Comparison of ENCODE assay signal across 13 mouse cellular contexts in the genomic region with DNA sequence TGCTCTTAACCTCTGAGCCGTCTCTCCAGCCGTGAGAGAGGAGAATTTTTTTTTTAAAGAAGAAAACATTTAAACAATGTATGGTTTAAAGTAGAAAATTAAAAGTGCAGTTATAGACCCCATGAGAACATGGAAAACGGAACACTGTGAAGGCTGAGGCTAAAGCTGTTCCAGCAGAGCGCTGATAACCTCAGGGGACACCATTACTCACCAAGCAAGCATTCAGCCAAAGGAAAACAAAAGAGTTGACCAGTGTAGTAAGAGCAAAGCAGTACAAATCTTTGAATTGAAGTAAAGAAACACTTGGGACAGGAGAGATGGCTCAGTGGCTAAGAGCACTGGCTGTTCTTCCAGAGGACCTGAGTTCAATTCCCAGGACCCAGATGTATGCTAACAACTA. TPM values are rescaled to one million over a fixed set of nuclear protein-coding genes. Genes with fewer than 3 reads are reported as not detected.
DNase-seq lines count a peak whose midpoint lies in the region; ATAC-seq and TF ChIP-seq lines count a peak whose summit lies in the region.
"Had no signal": no experiment of that assay in that cellular context is flagged by ENCODE, and none has a peak within 500 bp of the region (broad histone marks: within the 10 kb centered on the region; RNA-seq: fewer than 3 reads in every experiment).

No protein-coding gene starts in this region.

- WGBS in kidney, embryonic 15.5 days = 38% methylated on average over 4 of the region's 4 CpGs
- WGBS in intestine, embryonic 16.5 days = 43% methylated on average over 4 of the region's 4 CpGs

- ATAC-seq in kidney, embryonic 15.5 days (replicated peaks; ENCODE audit: low FRiP score) = 0 out of 2 replicates have a peak, but pooled peaks have one; percentile 49
- ATAC-seq in Patski = peak; percentile 79
- no peak for ATAC-seq in intestine, embryonic 16.5 days
- ATAC-seq in cerebellum, adult (ENCODE audit: insufficient number of reproducible peaks, low FRiP score, low TSS enrichment) = no peak

- no peaks in the 10 kb centered on the region for H3K27me3 ChIP-seq in kidney, embryonic 15.5 days
- H3K27me3 ChIP-seq in Patski = no peaks in the 10 kb centered on the region
- no peaks in the 10 kb centered on the region for H3K27me3 ChIP-seq in intestine, embryonic 16.5 days (replicated peaks; ENCODE audit: control insufficient read depth, insufficient read depth, low read length)

- H3K9me3 ChIP-seq in kidney, embryonic 15.5 days (replicated peaks) = no peaks in the 10 kb centered on the region
- H3K9me3 ChIP-seq in intestine, embryonic 16.5 days (ENCODE audit: control insufficient read depth, low read length) = no peaks in the 10 kb centered on the region

- H3K36me3 ChIP-seq in kidney, embryonic 15.5 days = no peaks in the 10 kb centered on the region
- no peaks in the 10 kb centered on the region for H3K36me3 ChIP-seq in intestine, embryonic 16.5 days (ENCODE audit: control insufficient read depth, insufficient read depth, low read length)

- DNase-seq in kidney, adult 9 months = no peak
- DNase-seq in Patski (ENCODE audit: low read depth, low spot score) = no peak
- DNase-seq in heart, adult 8-10 months (ENCODE audit: low spot score) = peak; percentile 62
- no peak for DNase-seq in frontal cortex, postnatal 25 days (ENCODE audit: low spot score in 2 of 2)
- no peak for DNase-seq in cerebellum, adult 9-10 months
- DNase-seq: adrenal gland, adult 8-10 months; cerebellum, postnatal 14 days; forebrain, postnatal 0 days; lung, postnatal 14 days; thymus, postnatal 14 days had no signal

- POLR2A ChIA-PET in Patski (lab: Charles Lee) = no interaction called here

- H3K4me1 ChIP-seq in kidney, embryonic 15.5 days = peaks cover 20% of the 10 kb centered on the region
- H3K4me1 ChIP-seq in intestine, embryonic 16.5 days (ENCODE audit: control insufficient read depth, insufficient read depth, low read length) = no peaks in the 10 kb centered on the region

- no peak for TF ChIP-seq CTCF in Patski (IDR thresholded peaks at IDR 0.05)

- H3K9ac ChIP-seq in kidney, embryonic 15.5 days = no peak overlapping the region
- no peak overlapping the region for H3K9ac ChIP-seq in intestine, embryonic 16.5 days (ENCODE audit: low read depth, low read length)
- H3K9ac ChIP-seq: forebrain, postnatal 0 days had no signal

- no peak overlapping the region for H3K4me3 ChIP-seq in kidney, embryonic 15.5 days (replicated peaks)
- H3K4me3 ChIP-seq in intestine, embryonic 16.5 days (ENCODE audit: low read length) = no peak overlapping the region

- in situ Hi-C loops in Patski (cut with MboI; ENCODE audit: low pct_unique_long_range_greater_than_20kb) = no loop called here

- H3K27ac ChIP-seq in kidney, embryonic 15.5 days = peak overlapping the region; percentile 90
- peak overlapping the region; percentile 80; the same call in 1 of the 2 replicates for H3K27ac ChIP-seq in intestine, embryonic 16.5 days (ENCODE audit: low read length)

- CTCF ChIA-PET in Patski (lab: Charles Lee) = interaction anchor here (1.1 kb wide), 1 partner anchor 10 kb away, joined by 3 read pairs; no protein-coding TSS in a partner anchor

- H3K4me2 ChIP-seq in kidney, embryonic 15.5 days = no peak overlapping the region
- H3K4me2 ChIP-seq in intestine, embryonic 16.5 days (ENCODE audit: low read depth, low read length) = no peak overlapping the region

RNA-seq across cellular contexts. Expression of a gene that starts 49.3 kb away (rescaled TPM):
- polyA plus RNA-seq in kidney, embryonic 15.5 days (2015; fragmentation: Nextera tagmentation; extraction: Ambion mirVana) = 228 and 250 TPM in 2 replicates
- 160 TPM for polyA plus RNA-seq in Patski (2021)
- total RNA-seq in heart, adult 8-10 months (2022) = 10 to 100 TPM; 36.7 to 45.0 (median 41.1) TPM
- 110 and 111 TPM in 2 replicates for polyA plus RNA-seq in intestine, embryonic 16.5 days (2015; fragmentation: Nextera tagmentation; extraction: Ambion mirVana)

Comparison
In these comparisons a context has a peak if more than half of its experiments do, and no peak if none do; other contexts are left out.
1. ATAC-seq: peak in kidney, embryonic 15.5 days (single experiment) and Patski (single experiment); none in intestine, embryonic 16.5 days (single experiment) and cerebellum, adult (single experiment).